Mouse (Mus musculus) thymus, adult 2 months (tissue): ENCODE data around the gene Hdac4.

ENCODE experiments used
- CTCF ChIP-seq: fragments of 200-500 bp; IDR thresholded peaks from 2 replicates; pipeline ENCODE4 v1.5.1; 2012; ENCODE audit warnings: mild to moderate bottlenecking, control low read depth, low read length, moderate library complexity, borderline replicate concordance; ENCODE audit not compliant: control insufficient read depth, poor library complexity, insufficient read depth; ENCODE audit errors: extremely low read depth
- POLR2A ChIP-seq: fragments of 200-500 bp; IDR thresholded peaks from 2 replicates; pipeline ENCODE4 v1.6.1; 2012; ENCODE audit warnings: mild to moderate bottlenecking, low read length, control low read depth, moderate library complexity; ENCODE audit not compliant: control insufficient read depth, poor library complexity, insufficient read depth; ENCODE audit errors: extremely low read depth

GRCm38 (mm10) chr1:92103377-92103776, 92.1 kb downstream of the Hdac4 start:
- TF ChIP-seq POLR2A (no peak), CTCF (no peak)
